Comparison of ENCODE assay signal across 11 mouse cellular contexts in the genomic region with DNA sequence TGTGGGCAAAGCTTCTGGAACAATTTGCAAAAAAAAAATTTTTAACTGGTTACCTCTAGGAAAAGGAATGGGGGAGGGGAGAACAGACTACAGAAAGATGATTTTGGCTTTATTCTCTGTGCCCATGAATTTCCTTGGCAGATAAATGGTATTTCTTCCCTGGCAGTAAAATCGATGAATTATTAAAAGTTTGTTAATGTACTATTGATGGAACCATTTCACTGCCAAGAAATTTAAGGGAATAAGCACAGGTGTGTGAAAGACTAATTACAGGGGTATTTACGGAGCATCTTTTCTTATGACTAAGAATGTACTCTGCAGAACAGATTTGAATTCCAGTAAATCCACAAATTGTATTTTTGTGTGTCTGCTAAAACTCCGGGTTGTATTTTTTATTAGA. TPM values are rescaled to one million over a fixed set of nuclear protein-coding genes. Genes with fewer than 3 reads are reported as not detected.
A peak's percentile ranks its signal among the peaks of the same experiment; 100 is the strongest.
DNase-seq lines count a peak whose midpoint lies in the region; ATAC-seq lines count a peak whose summit lies in the region.
"Had no signal": no experiment of that assay in that cellular context is flagged by ENCODE, and none has a peak within 500 bp of the region (broad histone marks: within the 10 kb centered on the region; RNA-seq: fewer than 3 reads in every experiment).

No protein-coding gene starts in this region.

- 0 out of 2 replicates have a peak, but pooled peaks cover under 1% of the 10 kb centered on the region for H3K36me3 ChIP-seq in heart, embryonic 14.5 days (ENCODE audit: control insufficient read depth, insufficient read depth, low read length)
- no peaks in the 10 kb centered on the region for H3K36me3 ChIP-seq in embryonic facial prominence, embryonic 12.5 days
- no peaks in the 10 kb centered on the region for H3K36me3 ChIP-seq in hindbrain, embryonic 15.5 days
- H3K36me3 ChIP-seq in midbrain, embryonic 12.5 days = no peaks in the 10 kb centered on the region

- no peaks in the 10 kb centered on the region for H3K27me3 ChIP-seq in heart, embryonic 14.5 days (ENCODE audit: control insufficient read depth, insufficient read depth, low read length)
- no peaks in the 10 kb centered on the region for H3K27me3 ChIP-seq in embryonic facial prominence, embryonic 12.5 days
- no peaks in the 10 kb centered on the region for H3K27me3 ChIP-seq in hindbrain, embryonic 15.5 days
- H3K27me3 ChIP-seq in midbrain, embryonic 12.5 days = no peaks in the 10 kb centered on the region

- 0 out of 4 replicates have a peak overlapping the region, but pooled peaks of 1 of the 2 experiments have one; percentile 71 for H3K27ac ChIP-seq in heart, embryonic 14.5 days (replicated peaks in 1 of 2; ENCODE audit: control insufficient read depth in 1 of 2, insufficient read depth in 1 of 2, low read depth in 2 of 2, low read length in 2 of 2)
- H3K27ac ChIP-seq in embryonic facial prominence, embryonic 12.5 days = no peak overlapping the region
- 0 out of 2 replicates have a peak overlapping the region, but pooled peaks have one; percentile 83 for H3K27ac ChIP-seq in hindbrain, embryonic 15.5 days (replicated peaks)
- H3K27ac ChIP-seq in midbrain, embryonic 12.5 days (replicated peaks) = no peak overlapping the region
- H3K27ac ChIP-seq: macrophage had no signal

- H3K9ac ChIP-seq in heart, embryonic 14.5 days (ENCODE audit: low read length) = peak overlapping the region; percentile 74
- peak overlapping the region; percentile 46; the same call in 1 of the 2 replicates for H3K9ac ChIP-seq in embryonic facial prominence, embryonic 12.5 days
- peak overlapping the region; percentile 49 for H3K9ac ChIP-seq in hindbrain, embryonic 15.5 days
- H3K9ac ChIP-seq in midbrain, embryonic 12.5 days (replicated peaks) = 0 out of 2 replicates have a peak overlapping the region, but pooled peaks have one; percentile 43

- no peak for ATAC-seq in heart, embryonic 14.5 days (ENCODE audit: insufficient number of reproducible peaks, insufficient read depth, low FRiP score, low read depth)
- no peak for ATAC-seq in embryonic facial prominence, embryonic 12.5 days (ENCODE audit: insufficient number of reproducible peaks, insufficient read depth, low FRiP score, low TSS enrichment)
- ATAC-seq in hindbrain, embryonic 15.5 days (ENCODE audit: low FRiP score, low read depth) = no peak
- no peak for ATAC-seq in midbrain, embryonic 12.5 days (ENCODE audit: low FRiP score, low read depth)

- H3K9me3 ChIP-seq in heart, embryonic 14.5 days (ENCODE audit: control insufficient read depth, low read length) = peaks cover 28% of the 10 kb centered on the region
- H3K9me3 ChIP-seq in embryonic facial prominence, embryonic 12.5 days = peaks cover 42% of the 10 kb centered on the region
- H3K9me3 ChIP-seq in hindbrain, embryonic 15.5 days = peaks cover 11% of the 10 kb centered on the region; the same call in 1 of the 2 replicates
- H3K9me3 ChIP-seq in midbrain, embryonic 12.5 days = peaks cover 26% of the 10 kb centered on the region

- peak overlapping the region; percentile 62 for H3K4me2 ChIP-seq in heart, embryonic 14.5 days (ENCODE audit: low read length)
- peak overlapping the region; percentile 46 for H3K4me2 ChIP-seq in embryonic facial prominence, embryonic 12.5 days (replicated peaks)
- peak overlapping the region; percentile 48 for H3K4me2 ChIP-seq in hindbrain, embryonic 15.5 days
- H3K4me2 ChIP-seq in midbrain, embryonic 12.5 days (replicated peaks) = peak overlapping the region; percentile 60

- WGBS in heart, embryonic 14.5 days = 47% methylated on average over 3 of the region's 3 CpGs
- 50% methylated on average over 3 of the region's 3 CpGs for WGBS in embryonic facial prominence, embryonic 12.5 days
- 51% methylated on average over 3 of the region's 3 CpGs for WGBS in hindbrain, embryonic 15.5 days
- 39% methylated on average over 3 of the region's 3 CpGs for WGBS in midbrain, embryonic 12.5 days

- H3K4me3 ChIP-seq in heart, embryonic 14.5 days (ENCODE audit: control insufficient read depth in 1 of 2, insufficient read depth in 1 of 2, low read depth in 1 of 2, low read length in 2 of 2) = peak overlapping the region in 1 of 2 experiments; percentile 63; a peak in 2 of 4 replicates
- peak overlapping the region; percentile 58 for H3K4me3 ChIP-seq in embryonic facial prominence, embryonic 12.5 days
- H3K4me3 ChIP-seq in hindbrain, embryonic 15.5 days = peak overlapping the region; percentile 62
- peak overlapping the region; percentile 59 for H3K4me3 ChIP-seq in midbrain, embryonic 12.5 days

- no peaks in the 10 kb centered on the region; a peak in 1 of 4 replicates for H3K4me1 ChIP-seq in heart, embryonic 14.5 days (ENCODE audit: control insufficient read depth in 2 of 2, insufficient read depth in 2 of 2, low read length in 2 of 2)
- no peaks in the 10 kb centered on the region for H3K4me1 ChIP-seq in embryonic facial prominence, embryonic 12.5 days
- no peaks in the 10 kb centered on the region for H3K4me1 ChIP-seq in hindbrain, embryonic 15.5 days (replicated peaks)
- no peaks in the 10 kb centered on the region for H3K4me1 ChIP-seq in midbrain, embryonic 12.5 days

- DNase-seq in heart, adult 9 months (ENCODE audit: low spot score in 2 of 2) = no peak
- DNase-seq in spleen, adult 12 weeks (ENCODE audit: low spot score) = no peak
- DNase-seq in right cerebral cortex, postnatal 10 days (ENCODE audit: low spot score in 2 of 2) = no peak
- DNase-seq in left cerebral cortex, adult 11 months (ENCODE audit: low spot score) = no peak
- DNase-seq: adrenal gland, adult 8-10 months; heart, postnatal 4 days had no signal

RNA-seq across cellular contexts. Expression of gene Usp29, which starts 1.0 kb away (rescaled TPM):
- 7.7 and 8.7 TPM in 2 replicates for polyA plus RNA-seq in heart, embryonic 14.5 days (2014; fragmentation: Nextera tagmentation; extraction: Ambion mirVana)
- 16.2 and 19.2 TPM in 2 replicates for polyA plus RNA-seq in embryonic facial prominence, embryonic 12.5 days (2016; fragmentation: Nextera tagmentation; extraction: Ambion mirVana)
- 28.3 and 30.2 TPM in 2 replicates for polyA plus RNA-seq in hindbrain, embryonic 15.5 days (2015; fragmentation: Nextera tagmentation; extraction: Ambion mirVana)
- 17.5 and 18.9 TPM in 2 replicates for polyA plus RNA-seq in midbrain, embryonic 12.5 days (2016; fragmentation: Nextera tagmentation; extraction: Ambion mirVana)
- polyA plus RNA-seq: macrophage had no signal

RNA-seq across cellular contexts. Expression of gene Peg3, which starts 1.1 kb away (rescaled TPM):
- polyA plus RNA-seq in heart, embryonic 14.5 days (2014; fragmentation: Nextera tagmentation; extraction: Ambion mirVana) = 119 and 120 TPM in 2 replicates
- 264 and 269 TPM in 2 replicates for polyA plus RNA-seq in embryonic facial prominence, embryonic 12.5 days (2016; fragmentation: Nextera tagmentation; extraction: Ambion mirVana)
- polyA plus RNA-seq in hindbrain, embryonic 15.5 days (2015; fragmentation: Nextera tagmentation; extraction: Ambion mirVana) = 90.4 and 93.6 TPM in 2 replicates
- 104 and 105 TPM in 2 replicates for polyA plus RNA-seq in midbrain, embryonic 12.5 days (2016; fragmentation: Nextera tagmentation; extraction: Ambion mirVana)
- polyA plus RNA-seq: macrophage had no signal

RNA-seq across cellular contexts. Expression of gene Zim1, which starts 35.1 kb away (rescaled TPM):
- 13.9 and 19.0 TPM in 2 replicates for polyA plus RNA-seq in heart, embryonic 14.5 days (2014; fragmentation: Nextera tagmentation; extraction: Ambion mirVana)
- polyA plus RNA-seq in embryonic facial prominence, embryonic 12.5 days (2016; fragmentation: Nextera tagmentation; extraction: Ambion mirVana) = 4.7 and 5.1 TPM in 2 replicates
- 7.1 and 7.5 TPM in 2 replicates for polyA plus RNA-seq in hindbrain, embryonic 15.5 days (2015; fragmentation: Nextera tagmentation; extraction: Ambion mirVana)
- 0.86 and 1.1 TPM in 2 replicates for polyA plus RNA-seq in midbrain, embryonic 12.5 days (2016; fragmentation: Nextera tagmentation; extraction: Ambion mirVana)
- polyA plus RNA-seq: macrophage had no signal
